Mouse (Mus musculus) right cerebral cortex, adult 2 months (tissue): ENCODE measurements around the gene Lmod3.
"Not testable (repeated sequence)": the region's sequence is repeated elsewhere in the genome, so short reads cannot be mapped to it uniquely, and the experiment has no call there.

Experiments used
- DNase-seq, 2 experiments: peaks; one replicate each; pipeline ENCODE4 v3.0.0; 2021 to 2022; ENCODE audit warnings: low spot score in 2 of 2

Gene Lmod3

DNA sequence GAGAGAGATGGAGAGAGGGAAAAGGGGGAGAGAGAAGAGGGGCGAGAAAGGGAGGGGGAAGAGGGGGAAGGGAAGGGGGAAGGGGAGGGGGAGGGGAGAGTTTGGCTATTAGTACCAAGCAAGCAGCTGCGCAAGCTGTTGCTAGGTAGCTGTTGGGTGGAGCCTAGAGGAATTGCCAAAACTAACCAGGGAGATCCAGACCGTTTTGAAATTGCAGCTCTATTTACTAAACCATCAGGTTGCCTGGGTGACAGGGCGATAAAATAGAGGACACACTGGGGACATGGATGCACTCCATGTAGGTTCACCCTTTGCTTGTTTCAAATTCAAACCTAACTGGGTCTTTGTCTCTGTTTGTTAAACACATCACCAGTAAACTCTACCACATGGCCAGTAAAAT lies 23.8 kb upstream of the Lmod3 start:
- DNase-seq: no peak

DNA sequence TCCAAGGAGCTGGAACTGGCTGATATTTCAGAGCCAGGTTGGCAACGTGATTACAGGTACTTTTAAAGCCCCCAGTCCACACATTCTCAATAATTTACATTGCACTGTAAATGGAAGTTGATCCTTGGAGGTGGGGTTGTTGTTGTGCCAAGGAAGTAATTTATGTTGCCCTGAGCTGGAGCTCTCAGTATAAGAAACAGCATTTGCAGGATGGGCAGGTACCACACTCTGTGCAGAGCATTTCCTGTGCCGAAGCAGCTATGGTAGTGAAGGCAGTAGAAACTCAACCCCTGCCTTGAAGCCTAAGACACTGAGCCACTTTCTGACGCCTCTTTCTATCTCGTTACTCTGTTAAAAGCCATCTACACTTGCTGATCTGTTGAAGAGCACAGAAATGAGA lies 23.2 kb upstream of the Lmod3 start:
- no peak for DNase-seq

DNA sequence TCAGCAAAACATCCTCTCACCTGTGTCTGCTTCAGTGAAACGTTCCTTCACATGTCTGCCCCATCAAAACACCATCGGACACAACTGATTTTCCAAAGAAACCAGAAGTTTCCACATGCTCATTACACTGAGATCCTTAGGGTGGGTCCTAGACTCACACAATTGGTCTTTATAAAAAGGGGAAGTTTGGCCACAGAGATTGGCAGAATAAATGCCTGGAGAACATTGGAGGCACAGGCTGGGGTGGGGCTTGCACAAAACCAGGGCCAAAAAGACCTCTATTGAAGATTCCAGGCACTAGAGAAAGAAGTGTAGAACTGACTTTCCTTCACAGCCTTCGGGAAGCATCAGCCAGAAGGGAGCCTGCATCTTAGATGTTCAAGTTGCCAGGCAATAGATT lies 21.2 kb upstream of the Lmod3 start:
- no peak for DNase-seq

DNA sequence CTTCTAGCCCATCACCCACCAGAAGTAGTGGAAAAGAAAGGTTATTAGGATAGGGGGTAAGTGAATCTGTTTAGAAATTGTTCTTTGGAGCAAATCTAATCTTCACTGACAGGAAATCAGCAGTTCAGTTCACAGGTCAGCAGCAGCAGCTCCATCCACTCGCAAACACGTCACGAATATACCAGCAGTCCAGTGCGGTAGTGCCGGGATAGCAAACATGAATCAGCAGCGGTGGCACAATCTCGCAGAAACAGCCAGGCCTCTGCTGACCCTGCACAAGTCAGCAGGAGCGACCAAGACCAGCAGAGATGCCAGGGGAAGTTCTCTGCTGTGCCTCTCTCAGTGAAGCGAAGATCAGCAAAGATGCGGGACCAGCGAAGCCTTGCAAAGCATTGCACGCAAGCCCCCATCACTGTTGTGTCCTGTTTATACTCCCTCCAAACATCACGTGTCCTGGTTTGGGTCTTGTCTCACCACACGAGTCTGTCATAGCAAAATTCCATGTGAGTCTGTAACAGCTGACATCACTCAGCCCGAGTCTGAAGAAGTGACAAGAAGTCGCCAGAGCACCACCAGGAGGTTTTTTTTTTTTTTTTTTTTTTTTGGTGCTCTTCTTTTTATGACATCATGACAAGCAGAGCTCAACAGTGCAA lies 20.6 kb upstream of the Lmod3 start:
- no peak for DNase-seq

DNA sequence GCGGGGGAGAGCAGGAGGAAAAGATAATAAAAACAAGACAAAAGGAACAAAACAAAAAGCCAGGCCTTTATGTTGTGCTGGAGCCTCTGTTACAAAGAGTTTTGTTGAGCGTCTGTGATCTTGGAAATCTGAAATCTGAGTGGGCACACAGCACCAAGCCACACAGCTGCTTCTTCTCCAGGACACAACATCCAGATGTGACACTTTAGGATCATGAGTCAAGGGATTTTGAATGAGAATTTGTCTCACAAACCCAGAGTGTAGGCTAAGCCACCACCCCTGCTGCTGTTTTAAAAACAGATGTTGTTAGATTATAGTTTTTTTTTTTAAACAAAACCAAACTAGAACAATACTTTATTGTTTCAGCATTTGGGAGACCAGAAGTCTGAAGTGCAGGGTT lies 19.8 kb upstream of the Lmod3 start:
- DNase-seq: no peak

DNA sequence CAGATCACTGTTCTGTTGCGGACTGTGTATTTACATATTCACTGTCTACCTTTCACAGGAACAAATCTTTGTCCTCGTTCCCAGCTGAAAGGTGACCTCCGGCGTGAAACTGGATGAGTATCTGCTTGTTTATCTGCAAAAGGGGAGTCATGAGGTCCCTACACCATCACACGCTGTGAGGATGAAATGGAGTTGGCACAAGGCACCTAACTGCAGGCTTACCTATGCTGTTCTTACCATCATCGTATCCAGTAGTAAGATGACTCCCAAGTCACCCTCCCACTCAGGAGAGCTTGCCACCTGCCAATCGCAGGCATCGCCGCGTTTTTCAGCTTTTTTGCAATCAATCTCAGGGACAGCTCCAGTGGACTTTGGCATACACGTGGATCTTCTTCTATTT lies 17.0 kb upstream of the Lmod3 start:
- DNase-seq: no peak

DNA sequence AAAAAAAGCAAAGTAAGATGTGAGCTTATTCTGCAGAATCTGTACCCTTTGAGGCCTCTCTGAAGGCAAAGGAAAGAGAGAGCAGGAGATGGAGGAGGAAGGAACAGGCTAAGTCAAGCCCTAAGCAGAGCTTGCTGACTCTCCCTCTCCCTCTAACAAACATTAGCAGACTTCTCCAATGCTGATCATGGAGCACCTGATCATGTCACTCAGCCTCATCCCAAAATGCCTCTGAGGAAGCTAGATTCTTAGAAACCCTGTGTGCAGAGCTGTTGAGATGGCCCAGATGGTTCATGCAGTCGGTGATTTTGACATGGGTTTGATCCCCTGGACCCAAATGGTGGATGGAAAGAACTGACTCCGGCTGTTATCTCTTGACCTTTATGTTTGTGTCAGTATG lies 14.6 kb upstream of the Lmod3 start:
- no peak for DNase-seq

DNA sequence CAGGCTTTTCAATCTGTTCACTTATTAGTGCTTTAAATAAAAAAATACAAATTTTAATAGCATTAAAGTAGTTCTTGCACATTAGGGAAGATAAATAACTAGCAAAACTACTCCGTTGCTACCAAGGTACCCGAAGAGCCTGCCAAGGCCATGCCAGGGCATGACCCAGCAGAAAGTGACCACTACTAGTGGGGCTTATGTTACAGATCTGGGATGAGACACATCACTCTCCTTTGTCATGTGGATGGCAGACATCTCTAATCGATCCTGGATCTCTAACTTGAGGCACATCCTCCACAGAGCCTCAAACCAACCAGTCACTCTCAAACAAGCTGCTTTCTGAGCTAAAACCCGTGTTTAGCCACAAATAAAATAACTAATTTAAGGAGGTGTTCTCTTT lies 14.1 kb upstream of the Lmod3 start:
- DNase-seq: no peak

DNA sequence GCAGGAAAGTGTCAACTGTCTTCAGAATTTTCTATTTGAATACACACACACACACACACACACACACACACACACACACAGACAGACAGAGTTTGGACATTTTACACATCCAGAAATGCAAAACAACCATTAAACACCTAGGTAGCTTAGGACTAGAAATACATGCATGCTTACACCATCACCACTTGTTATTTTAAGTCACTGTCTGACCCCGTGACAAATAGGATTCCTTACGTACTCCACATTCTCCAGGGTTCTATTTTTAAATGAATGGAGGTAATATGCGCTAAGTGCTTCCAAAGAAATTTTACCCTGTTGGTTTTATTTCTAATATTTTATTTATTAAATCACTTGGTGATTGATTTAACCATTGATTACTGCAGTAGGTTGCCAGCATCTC lies 13.1 kb upstream of the Lmod3 start:
- DNase-seq: no peak

DNA sequence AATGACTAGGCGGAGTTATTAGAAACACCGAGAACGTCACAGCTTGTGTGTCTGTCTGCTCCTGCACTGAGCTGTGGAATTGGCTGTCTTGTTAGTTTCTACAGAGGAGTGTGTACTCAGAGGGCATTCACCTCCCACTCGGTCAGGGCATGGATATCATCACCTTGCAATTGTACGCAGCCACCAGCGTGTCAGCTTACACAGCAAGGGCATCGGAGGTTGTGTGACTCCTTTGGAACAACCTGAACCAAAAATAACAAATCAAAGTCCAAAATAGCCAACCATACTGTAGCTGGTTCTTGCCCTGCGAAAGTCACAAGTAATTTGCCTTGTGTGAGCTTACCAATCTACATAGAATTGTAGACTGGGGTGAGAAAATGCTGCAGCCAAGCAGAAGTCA lies 12.7 kb upstream of the Lmod3 start:
- DNase-seq: no peak

DNA sequence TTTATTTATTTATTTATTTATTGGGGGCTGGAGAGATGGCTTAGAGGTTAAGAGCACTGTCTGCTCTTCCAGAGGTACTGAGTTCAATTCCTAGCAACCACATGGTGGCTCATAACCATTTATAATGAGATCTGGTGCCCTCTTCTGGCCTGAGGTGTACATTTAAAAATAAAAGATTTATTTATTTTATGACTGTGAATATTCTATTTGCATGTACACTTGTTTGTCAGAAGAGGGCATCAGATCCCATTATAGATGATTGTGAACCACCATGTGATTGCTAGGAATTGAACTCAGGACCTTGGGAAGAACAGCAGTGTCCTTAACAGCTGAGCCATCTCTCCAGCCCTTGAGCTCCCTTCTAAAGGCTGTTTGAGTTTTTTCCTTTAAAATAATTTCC lies 11.2 kb upstream of the Lmod3 start:
- not testable (repeated sequence) for DNase-seq

DNA sequence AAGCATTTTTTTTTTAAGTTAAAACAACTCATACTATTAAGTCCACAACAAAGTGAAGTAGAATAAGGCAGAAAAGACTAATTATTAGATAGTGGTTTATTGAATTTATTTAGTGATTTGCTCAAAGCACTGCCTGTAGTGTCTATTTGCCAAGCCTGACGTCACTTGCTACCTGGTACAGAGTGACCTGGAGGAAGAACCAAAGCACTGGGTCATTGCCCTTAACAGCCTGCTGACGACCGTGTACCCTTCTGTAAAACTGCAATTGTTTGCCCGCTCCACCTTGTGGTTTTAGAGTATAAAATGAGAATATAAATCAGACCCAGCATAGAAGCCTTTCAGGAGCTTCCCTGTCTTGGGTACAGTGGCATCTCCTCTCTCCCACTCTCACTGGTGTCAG lies 9.7 kb upstream of the Lmod3 start:
- no peak for DNase-seq

DNA sequence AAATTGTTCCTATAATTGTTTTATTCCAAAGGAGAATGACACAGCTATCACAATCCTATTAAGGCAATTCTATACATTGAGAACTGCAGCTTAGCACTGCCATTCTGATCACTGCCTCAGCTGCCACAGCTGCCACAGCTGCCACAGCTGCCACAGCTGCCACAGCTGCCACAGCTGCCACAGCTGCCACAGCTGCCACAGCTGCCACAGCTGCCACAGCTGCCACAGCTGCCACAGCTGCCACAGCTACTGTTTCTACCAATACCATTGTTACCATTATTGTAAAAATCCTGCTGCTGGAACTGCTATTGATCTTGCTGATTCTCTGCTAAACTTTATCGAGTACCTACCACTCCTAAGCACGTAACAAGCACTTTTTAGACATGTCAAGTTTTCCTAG lies 7.4 kb upstream of the Lmod3 start:
- not testable (repeated sequence) for DNase-seq

DNA sequence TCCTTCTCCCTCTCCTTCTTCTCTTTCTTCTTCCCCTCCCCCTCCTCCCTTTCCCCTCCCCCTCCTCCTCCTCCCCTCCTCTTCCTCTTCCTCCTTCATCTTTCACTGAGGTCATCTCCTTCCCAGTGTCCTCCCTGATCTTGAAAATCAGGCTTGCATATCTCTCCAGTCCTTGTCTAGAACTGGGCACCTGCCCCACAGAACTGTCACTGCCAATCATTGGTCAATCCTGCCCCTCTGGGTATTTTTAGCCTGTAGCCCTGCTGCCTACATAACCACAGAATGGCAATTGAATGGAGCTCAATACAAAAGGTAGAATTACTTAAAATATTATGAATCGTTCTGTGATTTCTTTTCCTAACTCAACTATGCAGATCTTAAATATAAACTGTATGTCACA lies 5.9 kb upstream of the Lmod3 start:
- no peak for DNase-seq

DNA sequence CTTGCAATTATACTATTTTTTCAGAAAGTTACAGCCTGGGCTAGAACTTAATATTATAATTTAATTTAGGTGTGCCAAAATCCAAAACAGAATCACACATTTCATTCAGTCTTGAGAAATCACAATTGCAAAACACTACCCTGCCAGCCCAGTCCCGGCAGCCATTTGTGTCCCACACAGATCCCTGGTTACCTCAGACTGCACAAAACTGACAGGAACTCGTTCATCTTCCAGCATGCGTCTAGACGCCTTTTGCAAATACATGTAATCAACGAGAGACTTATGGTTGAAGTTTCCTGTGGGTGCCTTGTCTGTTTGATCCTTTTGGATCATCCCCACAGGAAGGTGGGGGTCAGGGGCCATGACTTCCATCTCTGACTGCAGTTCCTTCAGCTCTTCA lies 473 bp downstream of the Lmod3 start:
- no peak for DNase-seq

DNA sequence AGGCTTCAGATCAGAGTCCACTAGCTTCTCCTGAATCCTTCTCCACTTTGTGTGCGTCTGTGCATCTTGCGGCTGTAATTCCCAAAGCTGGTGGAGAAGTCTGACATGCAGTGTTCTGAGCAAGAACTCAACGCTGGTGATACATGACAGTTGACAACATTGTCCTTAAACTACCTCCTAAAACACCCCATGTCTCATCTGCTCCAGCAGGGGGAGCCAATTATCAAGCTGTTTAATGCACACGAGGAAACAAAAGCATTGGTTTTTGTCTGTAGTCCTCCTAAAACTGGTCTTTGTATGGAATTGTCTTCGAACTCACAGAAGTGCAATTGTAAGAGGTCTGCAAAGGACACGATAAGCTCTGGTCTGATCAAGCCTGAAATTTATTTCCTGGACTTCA lies 1.6 kb downstream of the Lmod3 start:
- DNase-seq: peak; percentile 65 to 67

DNA sequence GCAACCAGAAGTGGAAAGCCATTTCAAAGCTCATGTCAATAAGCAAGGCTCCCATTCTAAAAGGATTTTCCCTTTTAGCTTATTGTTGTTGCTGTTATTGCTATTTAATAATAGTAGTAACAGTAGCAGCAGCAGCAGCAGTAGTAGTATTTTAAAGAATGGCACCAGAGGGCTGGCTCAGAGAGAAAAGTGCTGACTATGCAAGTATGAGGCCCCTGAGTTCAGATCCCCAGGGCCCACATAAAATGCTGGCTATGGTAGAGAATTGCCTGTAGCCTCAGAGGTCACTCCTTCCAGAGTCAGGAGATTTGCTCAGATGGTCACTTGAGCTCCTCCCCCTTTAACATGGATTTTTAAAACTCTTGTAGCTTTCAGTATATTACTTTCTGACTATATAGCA lies 7.4 kb downstream of the Lmod3 start:
- no peak for DNase-seq

DNA sequence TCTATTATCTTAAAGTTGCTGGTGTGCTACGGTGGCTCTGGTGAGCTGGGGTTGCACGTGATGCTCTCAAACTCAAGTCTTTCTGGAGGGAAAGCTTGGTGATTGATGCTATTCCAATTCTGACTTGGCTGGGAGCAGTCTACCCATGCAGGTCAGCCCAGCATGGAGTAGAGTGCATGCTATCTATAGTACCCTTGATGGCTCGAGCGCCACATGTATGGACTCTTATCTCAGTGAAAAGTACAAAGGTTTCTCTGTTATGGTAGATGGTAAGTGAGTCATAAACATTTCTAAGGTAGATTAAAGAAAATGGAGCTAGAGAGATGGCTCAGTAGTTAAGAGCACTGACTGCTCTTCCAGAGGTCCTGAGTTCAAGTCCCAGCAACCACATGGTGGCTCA lies 10.0 kb downstream of the Lmod3 start:
- no peak for DNase-seq

DNA sequence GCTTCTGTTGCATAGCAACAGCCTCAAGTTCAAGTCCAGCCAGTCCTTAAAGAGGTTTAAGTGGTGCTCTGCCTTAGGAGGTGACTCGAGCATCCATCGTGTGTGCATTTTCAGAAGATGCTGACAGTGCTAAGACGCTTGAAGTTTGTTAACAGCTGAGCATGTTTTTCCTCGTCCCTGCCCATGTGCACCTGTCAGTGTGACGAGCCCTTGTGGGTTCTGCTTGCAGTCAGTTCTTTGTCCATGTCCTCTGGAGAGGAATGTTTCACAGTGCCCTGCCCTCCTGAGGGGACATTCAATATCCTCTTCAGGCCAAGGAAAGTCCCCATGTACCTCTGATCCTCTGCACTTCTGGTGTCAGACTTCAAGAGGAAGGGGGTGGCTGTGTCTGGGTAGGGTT lies 12.5 kb downstream of the Lmod3 start:
- DNase-seq: no peak

DNA sequence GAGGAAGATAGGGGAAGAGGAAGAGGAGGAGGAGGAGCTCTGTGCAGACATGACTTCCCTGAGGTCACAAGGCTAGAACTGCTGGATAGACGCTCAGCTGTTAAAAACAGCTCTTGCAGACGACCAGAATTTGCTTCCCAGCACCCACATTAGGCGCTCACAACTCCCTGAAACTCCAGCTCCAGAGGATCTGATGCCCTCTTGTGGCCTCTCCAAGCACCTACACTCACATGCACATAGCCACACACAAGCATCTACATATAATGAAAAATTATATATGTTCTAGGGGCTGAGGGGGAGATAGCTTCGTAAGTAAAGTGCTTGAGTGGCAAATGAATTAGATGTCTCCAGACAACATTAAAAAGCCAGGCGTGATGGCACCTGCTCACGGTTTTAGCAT lies 13.2 kb downstream of the Lmod3 start:
- no peak for DNase-seq

DNA sequence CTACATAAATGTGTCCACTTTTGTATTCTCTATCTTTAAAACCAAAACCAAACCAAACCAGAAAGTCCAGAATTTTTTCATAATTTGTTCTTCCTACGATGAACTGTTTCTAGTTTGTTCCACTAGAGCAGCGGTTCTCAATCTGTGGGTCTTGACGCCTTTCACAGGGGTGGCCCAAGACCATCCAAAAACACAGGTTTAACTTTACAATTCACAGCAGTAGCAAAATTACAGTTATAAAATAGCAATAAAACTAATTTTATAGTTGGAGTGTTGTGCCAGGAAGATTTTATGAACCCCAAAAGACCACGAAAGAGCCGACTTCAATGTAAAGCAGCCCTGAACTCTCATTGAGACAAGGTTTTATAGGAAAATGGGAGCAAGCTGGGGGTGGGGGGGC lies 16.5 kb downstream of the Lmod3 start:
- no peak for DNase-seq

DNA sequence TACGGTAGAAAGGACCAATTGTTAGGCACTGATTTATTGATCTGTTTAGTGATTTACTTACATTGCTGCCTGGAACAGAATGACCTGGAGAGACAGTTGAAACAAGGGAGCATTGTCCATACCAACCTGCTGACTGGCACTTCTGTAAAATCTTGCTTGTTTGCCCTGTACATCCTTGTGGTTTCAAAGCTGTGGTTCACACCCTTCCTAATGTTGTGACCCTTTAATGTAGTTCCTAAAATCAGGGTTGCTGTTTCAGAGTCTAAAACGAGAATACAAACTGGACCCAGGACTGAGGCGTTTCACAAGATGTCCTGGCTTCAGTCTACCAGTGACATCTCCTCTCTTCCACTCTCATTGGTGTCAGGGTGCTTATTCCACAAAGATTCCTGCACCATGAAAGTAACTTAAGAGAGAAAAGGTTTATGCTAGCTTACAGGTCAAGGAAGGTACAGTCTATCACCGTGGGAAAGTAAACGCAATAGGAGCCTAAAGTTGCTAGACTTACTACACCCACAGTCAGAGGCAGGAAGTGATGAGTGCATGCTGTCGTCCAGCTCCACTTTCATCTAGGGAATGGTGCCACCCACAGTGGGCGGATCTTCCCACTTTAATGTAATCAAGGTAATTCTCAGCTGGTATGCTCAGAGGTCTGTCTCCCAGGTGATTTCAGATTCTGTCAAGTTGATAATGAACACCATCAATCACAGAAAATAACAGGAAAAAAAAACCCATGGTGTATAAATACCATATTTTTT lies 17.5 kb downstream of the Lmod3 start:
- DNase-seq: no peak

DNA sequence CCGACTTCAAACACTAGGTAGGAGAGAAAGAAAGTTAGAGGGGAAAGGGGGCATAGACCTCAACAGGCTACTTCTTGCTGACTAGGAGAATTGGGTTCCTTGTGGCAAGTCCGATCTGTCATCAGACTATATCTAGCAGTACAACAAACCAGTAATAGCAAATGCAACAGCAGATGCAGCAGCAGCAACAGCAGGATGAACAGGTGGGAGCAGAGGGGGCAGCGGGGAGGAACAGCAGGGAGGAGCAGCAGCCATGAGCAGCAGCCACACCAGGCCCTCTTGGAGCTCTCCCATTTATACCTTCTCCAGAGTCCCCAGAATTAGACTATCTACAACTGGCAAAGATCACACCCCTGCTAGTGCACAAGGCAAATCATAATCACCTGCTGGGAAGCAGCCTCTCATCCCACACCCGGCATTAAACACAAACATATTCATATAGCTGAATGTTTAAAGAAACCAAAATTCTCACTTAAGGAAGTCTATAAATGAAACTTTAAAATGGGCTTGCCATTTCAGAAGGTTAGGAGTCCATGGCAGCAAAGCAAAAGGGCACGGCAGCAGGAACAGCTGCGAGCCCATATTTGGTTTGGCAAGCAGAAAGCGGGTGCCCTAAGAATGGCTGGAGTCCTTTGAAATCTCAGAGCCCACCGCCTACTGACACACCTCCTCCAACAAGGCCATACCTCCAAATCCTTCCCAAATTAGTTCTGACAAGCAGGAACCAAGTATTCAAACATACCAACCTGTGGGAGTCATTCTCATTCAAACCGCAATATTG lies 25.3 kb downstream of the Lmod3 start:
- DNase-seq: no peak
